Comparison of ENCODE assay signal across 8 mouse cellular contexts in the genomic region with DNA sequence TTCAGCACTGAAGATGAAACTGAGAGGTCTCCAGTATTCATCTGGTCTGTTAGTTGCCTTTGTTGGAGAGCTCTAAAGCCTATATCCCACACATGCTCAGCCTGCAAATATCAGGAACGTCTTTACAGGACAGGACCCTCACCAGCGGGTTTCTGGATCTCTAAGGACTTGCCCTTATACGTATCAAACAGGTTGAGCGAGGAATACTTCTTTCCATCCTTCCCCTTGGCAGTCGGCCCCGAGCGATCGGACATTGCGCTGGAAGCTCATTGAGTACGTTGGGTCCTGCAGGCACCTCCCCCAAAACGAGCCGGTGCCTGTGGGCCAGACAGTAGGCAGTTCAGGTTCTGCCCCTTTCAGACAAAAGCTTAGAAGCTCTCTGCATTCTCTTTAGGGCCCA. TPM values are rescaled to one million over a fixed set of nuclear protein-coding genes. Genes with fewer than 3 reads are reported as not detected.
A peak's percentile ranks its signal among the peaks of the same experiment; 100 is the strongest.
DNase-seq lines count a peak whose midpoint lies in the region; ATAC-seq and TF ChIP-seq lines count a peak whose summit lies in the region.

No protein-coding gene starts in this region.

- peaks cover 14% of the 10 kb centered on the region for H3K4me1 ChIP-seq in heart, adult 2 months (ENCODE audit: control insufficient read depth, insufficient read depth, low read length)
- H3K4me1 ChIP-seq in kidney, embryonic 15.5 days: peaks cover 32% of the 10 kb centered on the region

- H3K9me3 ChIP-seq in kidney, embryonic 15.5 days (replicated peaks): no peaks in the 10 kb centered on the region

- H3K79me2 ChIP-seq in heart, adult 2 months (replicated peaks; ENCODE audit: control insufficient read depth, insufficient read depth, low read length): peaks cover 9% of the 10 kb centered on the region; the same call in 1 of the 2 replicates

- DNase-seq in ovary, postnatal 36 days (ENCODE audit: low spot score): peak; percentile 52
- no peak for DNase-seq in ovary, postnatal 14 days (ENCODE audit: low spot score)
- peak in 1 of 2 experiments; percentile 61 for DNase-seq in heart, adult 2 months
- DNase-seq in lung, postnatal 25 days (ENCODE audit: low spot score): peak; percentile 47
- DNase-seq in thymus, postnatal 4 days: no peak
- no peak for DNase-seq in left cerebral cortex, adult 18-20 months (ENCODE audit: low spot score in 2 of 2)
- no peak for DNase-seq in right cerebral cortex, postnatal 14 days

- 0 out of 2 replicates have a peak overlapping the region, but pooled peaks have one; percentile 0 for H3K27ac ChIP-seq in heart, adult 2 months
- 0 out of 2 replicates have a peak overlapping the region, but pooled peaks have one; percentile 2 for H3K27ac ChIP-seq in kidney, embryonic 15.5 days

- intact Hi-C loops in heart, adult 2 months (cut with DNase I): loop anchor here (2.0 to 5.0 kb wide), 2 partner anchors 26 to 35 kb away; a partner anchor contains a TSS

- H3K4me2 ChIP-seq in kidney, embryonic 15.5 days: peak overlapping the region; percentile 89

- peak overlapping the region; percentile 91 for H3K4me3 ChIP-seq in heart, adult 2 months
- peak overlapping the region; percentile 84 for H3K4me3 ChIP-seq in kidney, embryonic 15.5 days (replicated peaks)

- 4% methylated on average over 12 of the region's 12 CpGs for WGBS in heart, adult 2 months
- 28% methylated on average over 12 of the region's 12 CpGs for WGBS in kidney, embryonic 15.5 days

- TF ChIP-seq POLR2A in heart, adult 2 months (IDR thresholded peaks at IDR 0.05; ENCODE audit: insufficient read depth, low read depth, low read length): no peak

- H3K9ac ChIP-seq in heart, adult 2 months (ENCODE audit: low read depth, low read length): peak overlapping the region; percentile 51
- peak overlapping the region; percentile 99 for H3K9ac ChIP-seq in kidney, embryonic 15.5 days

- no peaks in the 10 kb centered on the region for H3K27me3 ChIP-seq in heart, adult 2 months (ENCODE audit: control insufficient read depth, insufficient read depth, low read length)
- H3K27me3 ChIP-seq in kidney, embryonic 15.5 days: no peaks in the 10 kb centered on the region

- H3K36me3 ChIP-seq in heart, adult 2 months (ENCODE audit: control insufficient read depth, insufficient read depth, low read length): peaks cover 18% of the 10 kb centered on the region
- H3K36me3 ChIP-seq in kidney, embryonic 15.5 days: peaks cover 50% of the 10 kb centered on the region

- ATAC-seq in kidney, embryonic 15.5 days (replicated peaks; ENCODE audit: low FRiP score): no peak

- TF ChIP-seq EP300 in heart, adult 2 months (IDR thresholded peaks at IDR 0.05; ENCODE audit: insufficient read depth, low read depth, low read length): no peak

- TF ChIP-seq CTCF in heart, adult 2 months (IDR thresholded peaks at IDR 0.05): no peak

RNA-seq across cellular contexts. Expression of a gene that starts 2.0 kb away (rescaled TPM):
- total RNA-seq in heart, adult 2 months (2021): 100 to 1,000 TPM; 132 to 139 TPM
- polyA plus RNA-seq in heart, adult 2 months (2012; rRNA removed): 183 and 197 TPM in 2 replicates
- polyA plus RNA-seq in kidney, embryonic 15.5 days (2015; fragmentation: Nextera tagmentation; extraction: Ambion mirVana): 176 and 209 TPM in 2 replicates
- total RNA-seq in left cerebral cortex, adult 18-20 months (2021): 100 to 1,000 TPM; 270 to 288 TPM

RNA-seq across cellular contexts. Expression of a gene that starts 13.1 kb away (rescaled TPM):
- total RNA-seq in heart, adult 2 months (2021): 1 to 10 TPM; 2.9 to 3.9 TPM
- polyA plus RNA-seq in heart, adult 2 months (2012; rRNA removed): 1.5 and 2.0 TPM in 2 replicates
- 8.8 and 9.2 TPM in 2 replicates for polyA plus RNA-seq in kidney, embryonic 15.5 days (2015; fragmentation: Nextera tagmentation; extraction: Ambion mirVana)
- 10 to 100 TPM in 1 of 2 experiments, 1 to 10 TPM in 1; 8.6 to 11.6 TPM for total RNA-seq in left cerebral cortex, adult 18-20 months (2021)

RNA-seq across cellular contexts. Expression of a gene that starts 25.5 kb away (rescaled TPM):
- 1 to 10 TPM; 4.1 to 4.5 TPM for total RNA-seq in heart, adult 2 months (2021)
- polyA plus RNA-seq in heart, adult 2 months (2012; rRNA removed): 7.2 and 11.3 TPM in 2 replicates
- 12.1 and 13.7 TPM in 2 replicates for polyA plus RNA-seq in kidney, embryonic 15.5 days (2015; fragmentation: Nextera tagmentation; extraction: Ambion mirVana)
- 1 to 10 TPM; 6.0 to 6.9 TPM for total RNA-seq in left cerebral cortex, adult 18-20 months (2021)

RNA-seq across cellular contexts. Expression of a gene that starts 27.8 kb away (rescaled TPM):
- 100 to 1,000 TPM; 216 to 252 TPM for total RNA-seq in heart, adult 2 months (2021)
- polyA plus RNA-seq in heart, adult 2 months (2012; rRNA removed): 140 and 150 TPM in 2 replicates
- 56.1 and 64.9 TPM in 2 replicates for polyA plus RNA-seq in kidney, embryonic 15.5 days (2015; fragmentation: Nextera tagmentation; extraction: Ambion mirVana)
- 100 to 1,000 TPM; 294 to 308 TPM for total RNA-seq in left cerebral cortex, adult 18-20 months (2021)

RNA-seq across cellular contexts. Expression of a gene that starts 30.9 kb away (rescaled TPM):
- not detected for total RNA-seq in heart, adult 2 months (2021)
- polyA plus RNA-seq in heart, adult 2 months (2012; rRNA removed): not detected in 2 replicates
- 21.0 and 25.7 TPM in 2 replicates for polyA plus RNA-seq in kidney, embryonic 15.5 days (2015; fragmentation: Nextera tagmentation; extraction: Ambion mirVana)
- not detected for total RNA-seq in left cerebral cortex, adult 18-20 months (2021)

Comparison
In these comparisons a context has a peak if more than half of its experiments do, and no peak if none do; other contexts are left out.
1. DNase-seq: peak in ovary, postnatal 36 days (single experiment) and lung, postnatal 25 days (single experiment); none in ovary, postnatal 14 days (single experiment), thymus, postnatal 4 days (single experiment), left cerebral cortex, adult 18-20 months (0 of 2) and right cerebral cortex, postnatal 14 days (single experiment).